Mouse (Mus musculus): ENCODE measurements around the gene Ecm1.

DNA sequence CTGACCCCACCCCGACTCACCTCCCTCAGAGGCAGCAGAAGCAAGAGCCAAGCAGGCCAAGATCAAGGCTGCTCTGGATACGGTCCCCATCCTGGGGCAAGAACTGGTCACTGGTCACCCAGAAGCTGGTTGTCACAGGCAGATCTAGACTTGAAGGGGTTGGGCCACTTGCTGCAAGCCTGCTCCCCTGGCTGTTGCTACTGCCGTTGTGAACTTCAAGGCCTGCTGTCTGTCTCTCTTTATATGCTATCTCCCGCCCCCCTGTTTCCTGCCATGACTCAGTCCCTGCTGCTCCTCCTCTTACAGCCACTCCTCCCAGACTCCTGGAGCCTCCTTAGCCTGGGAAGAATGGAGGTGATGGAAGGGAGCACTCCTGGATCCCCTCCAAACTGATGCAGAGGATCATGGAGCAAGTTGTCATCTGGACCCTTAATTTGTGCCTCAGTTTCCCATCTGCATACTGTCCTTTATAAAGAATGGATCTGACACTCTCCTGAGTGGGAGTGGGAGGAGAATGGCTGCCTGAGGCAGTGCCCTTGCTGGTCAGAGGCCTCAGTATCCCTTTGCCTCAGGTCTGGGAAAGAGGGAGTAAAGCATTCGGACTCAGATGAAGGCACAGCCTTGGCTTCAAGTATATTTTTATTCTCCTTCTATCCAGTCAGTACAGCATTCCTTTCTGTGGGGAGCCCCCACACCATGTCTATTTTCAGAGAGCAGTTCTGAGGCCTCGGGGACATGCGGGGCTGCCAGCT is at the start of gene Ecm1:
- TF ChIP-seq POLR2A (IDR thresholded peaks at IDR 0.05; ENCODE audit: insufficient read length, low read depth) = peak; percentile 97
- TF ChIP-seq POLR2AphosphoS2 (IDR thresholded peaks at IDR 0.05; ENCODE audit: insufficient read length, low read depth) = peak; percentile 99
- TF ChIP-seq CEBPB (IDR thresholded peaks at IDR 0.05; ENCODE audit: insufficient read depth, poor library complexity, severe bottlenecking) = no peak
- TF ChIP-seq USF1 (IDR thresholded peaks at IDR 0.05; ENCODE audit: low read depth) = no peak
- no peak for TF ChIP-seq MYOG (IDR thresholded peaks at IDR 0.05; ENCODE audit: control insufficient read depth in 1 of 3, insufficient read depth in 1 of 3, insufficient read length in 2 of 3, low read depth in 2 of 3)
- TF ChIP-seq E2F4 (IDR thresholded peaks at IDR 0.05; ENCODE audit: insufficient read depth) = no peak
- peak in 1 of 3 experiments; percentile 22 for TF ChIP-seq MYOD1 (IDR thresholded peaks at IDR 0.05; ENCODE audit: control insufficient read depth in 1 of 3, insufficient read length in 2 of 3, low read depth in 2 of 3)
- TF ChIP-seq MAX (IDR thresholded peaks at IDR 0.05; ENCODE audit: low read depth) = no peak
- no peak for TF ChIP-seq TCF12 (IDR thresholded peaks at IDR 0.05; ENCODE audit: insufficient read depth, poor library complexity, severe bottlenecking)
